Mouse (Mus musculus) fibroblast of lung, adult 2 months (primary cell): Measurements from ENCODE around the gene Olfr303.
"Not testable (repeated sequence)": the region's sequence is repeated elsewhere in the genome, so short reads cannot be mapped to it uniquely, and the experiment has no call there.

Experiments used
- DNase-seq: peaks from one replicate; pipeline ENCODE4 v3.0.0-alpha.2; 2011; ENCODE audit warnings: low read depth

The Olfr303 gene

GRCm38 (mm10) chr7:86397689-86398088 lies at the start of gene Olfr303:
Gene Olfr303 (minus strand): TSS chr7:86397789.
- no peak for DNase-seq

GRCm38 (mm10) chr7:86403546-86403945 lies 6.0 kb upstream of the Olfr303 start, which contains the start of gene Olfr301:
Gene Olfr301 (plus strand): TSS chr7:86403846.
- no peak for DNase-seq

- no peak for DNase-seq
Measured at GRCm38 (mm10) chr7:86386558-86386957, 11.0 kb downstream of the Olfr303 start, which contains the start of gene Olfr304. Gene Olfr304 (minus strand): TSS chr7:86386658.

- no peak for DNase-seq
Measured at GRCm38 (mm10) chr7:86385769-86386168, 11.8 kb downstream of the Olfr303 start.

GRCm38 (mm10) chr7:86366828-86367227 lies 30.8 kb downstream of the Olfr303 start, which contains the start of gene Olfr305:
Gene Olfr305 (minus strand): TSS chr7:86366928.
- no peak for DNase-seq

- not testable (repeated sequence) for DNase-seq
Measured at GRCm38 (mm10) chr7:86346296-86346695, 51.3 kb downstream of the Olfr303 start.

- DNase-seq, result no peak
Measured at GRCm38 (mm10) chr7:86344253-86344652, 53.3 kb downstream of the Olfr303 start.

GRCm38 (mm10) chr7:86342881-86343565 lies 54.6 kb downstream of the Olfr303 start:
- DNase-seq, result no peak
